Mouse (Mus musculus): ENCODE measurements around the gene Epor. TPM values are rescaled to one million over a fixed set of nuclear protein-coding genes. Genes with fewer than 3 reads are reported as not detected.

Gene Epor
- polyA plus RNA-seq, 1 experiment: 0.57 TPM

DNA sequence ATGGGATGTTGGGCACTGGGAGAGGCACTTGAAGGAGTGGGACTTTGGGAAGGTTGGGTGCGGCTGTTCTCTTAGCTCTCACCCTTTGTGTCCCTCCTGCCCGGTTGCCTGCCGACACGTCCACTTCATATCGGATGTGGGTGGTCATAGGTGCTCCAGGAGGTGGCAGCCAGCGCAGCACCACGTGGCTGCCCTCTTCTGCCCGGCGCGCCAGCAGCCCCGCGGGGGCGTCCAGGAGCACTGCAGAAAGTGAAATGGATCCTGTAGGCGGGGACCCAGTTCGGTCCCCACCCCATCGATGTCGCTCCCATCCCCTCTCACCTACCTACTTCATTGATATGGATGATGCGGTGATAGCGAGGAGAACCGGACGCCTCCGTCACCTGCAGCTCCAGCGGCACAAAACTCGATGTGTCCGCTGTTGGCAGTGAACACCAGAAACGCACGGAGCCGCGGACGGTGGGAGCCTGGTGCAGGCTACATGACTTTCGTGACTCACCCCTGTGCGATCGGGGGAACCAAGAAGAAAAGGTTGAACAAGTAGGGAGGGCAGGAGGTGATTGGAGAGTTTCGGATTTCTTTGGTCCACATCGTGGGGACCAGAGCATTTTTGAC is 1.8 kb downstream of the Epor start:
- TF ChIP-seq CTCF (IDR thresholded peaks at IDR 0.05; ENCODE audit: low read depth, low read length) (no peak), EP300 (IDR thresholded peaks at IDR 0.05; ENCODE audit: insufficient read depth, low read depth, low read length) (no peak), POLR2A (IDR thresholded peaks at IDR 0.05; ENCODE audit: insufficient read depth, low read length) (no peak)
- H3K27me3 ChIP-seq (ENCODE audit: control insufficient read depth, insufficient read depth, low read length, poor library complexity, severe bottlenecking): no peaks in the 10 kb centered on the region
- no peaks in the 10 kb centered on the region for H3K9me3 ChIP-seq (replicated peaks; ENCODE audit: control insufficient read depth, insufficient read depth, low read length, poor library complexity, severe bottlenecking)
- peak overlapping the region; percentile 66 for H3K4me3 ChIP-seq (ENCODE audit: low read depth, low read length)
- no peaks in the 10 kb centered on the region for H3K4me1 ChIP-seq (ENCODE audit: control insufficient read depth, insufficient read depth, low read length)
- peak overlapping the region; percentile 34 for H3K9ac ChIP-seq (ENCODE audit: low read depth, poor library complexity, severe bottlenecking)
- no peaks in the 10 kb centered on the region for H3K36me3 ChIP-seq (ENCODE audit: control insufficient read depth, insufficient read depth, low read length, poor library complexity, severe bottlenecking)
- H3K27ac ChIP-seq (ENCODE audit: insufficient read depth, low read length): no peak overlapping the region

GRCm38 (mm10) chr9:21960558-21961208 is 2.6 kb downstream of the Epor start:
- Histone ChIP-seq H3K9me3 (replicated peaks; ENCODE audit: control insufficient read depth, insufficient read depth, low read length, poor library complexity, severe bottlenecking) (no peaks in the 10 kb centered on the region), H3K4me1 (ENCODE audit: control insufficient read depth, insufficient read depth, low read length) (no peaks in the 10 kb centered on the region), H3K36me3 (ENCODE audit: control insufficient read depth, insufficient read depth, low read length, poor library complexity, severe bottlenecking) (no peaks in the 10 kb centered on the region), H3K9ac (ENCODE audit: low read depth, poor library complexity, severe bottlenecking) (no peak overlapping the region), H3K4me3 (ENCODE audit: low read depth, low read length) (peak overlapping the region; percentile 33), H3K27me3 (ENCODE audit: control insufficient read depth, insufficient read depth, low read length, poor library complexity, severe bottlenecking) (no peaks in the 10 kb centered on the region), H3K27ac (ENCODE audit: insufficient read depth, low read length) (no peak overlapping the region)
- TF ChIP-seq EP300 (IDR thresholded peaks at IDR 0.05; ENCODE audit: insufficient read depth, low read depth, low read length) (0 out of 2 replicates have a peak, but pooled peaks have one; percentile 5), POLR2A (IDR thresholded peaks at IDR 0.05; ENCODE audit: insufficient read depth, low read length) (no peak), CTCF (IDR thresholded peaks at IDR 0.05; ENCODE audit: low read depth, low read length) (peak; percentile 50)

GRCm38 (mm10) chr9:21960135-21960534 is 3.2 kb downstream of the Epor start:
- H3K9me3 ChIP-seq (replicated peaks; ENCODE audit: control insufficient read depth, insufficient read depth, low read length, poor library complexity, severe bottlenecking): no peaks in the 10 kb centered on the region
- H3K27ac ChIP-seq (ENCODE audit: insufficient read depth, low read length): no peak overlapping the region
- TF ChIP-seq CTCF (IDR thresholded peaks at IDR 0.05; ENCODE audit: low read depth, low read length) (no peak), POLR2A (IDR thresholded peaks at IDR 0.05; ENCODE audit: insufficient read depth, low read length) (no peak), EP300 (IDR thresholded peaks at IDR 0.05; ENCODE audit: insufficient read depth, low read depth, low read length) (no peak)
- no peak overlapping the region for H3K9ac ChIP-seq (ENCODE audit: low read depth, poor library complexity, severe bottlenecking)
- H3K36me3 ChIP-seq (ENCODE audit: control insufficient read depth, insufficient read depth, low read length, poor library complexity, severe bottlenecking): no peaks in the 10 kb centered on the region
- H3K27me3 ChIP-seq (ENCODE audit: control insufficient read depth, insufficient read depth, low read length, poor library complexity, severe bottlenecking): no peaks in the 10 kb centered on the region
- H3K4me1 ChIP-seq (ENCODE audit: control insufficient read depth, insufficient read depth, low read length): no peaks in the 10 kb centered on the region
- H3K4me3 ChIP-seq (ENCODE audit: low read depth, low read length): peak overlapping the region; percentile 33

GRCm38 (mm10) chr9:21959244-21959643 is 4.1 kb downstream of the Epor start:
- H3K4me3 ChIP-seq (ENCODE audit: low read depth, low read length): no peak overlapping the region
- no peaks in the 10 kb centered on the region for H3K9me3 ChIP-seq (replicated peaks; ENCODE audit: control insufficient read depth, insufficient read depth, low read length, poor library complexity, severe bottlenecking)
- H3K27ac ChIP-seq (ENCODE audit: insufficient read depth, low read length): no peak overlapping the region
- no peak for TF ChIP-seq CTCF (IDR thresholded peaks at IDR 0.05; ENCODE audit: low read depth, low read length)
- no peak for TF ChIP-seq EP300 (IDR thresholded peaks at IDR 0.05; ENCODE audit: insufficient read depth, low read depth, low read length)
- TF ChIP-seq POLR2A (IDR thresholded peaks at IDR 0.05; ENCODE audit: insufficient read depth, low read length): no peak
- H3K4me1 ChIP-seq (ENCODE audit: control insufficient read depth, insufficient read depth, low read length): no peaks in the 10 kb centered on the region
- no peaks in the 10 kb centered on the region for H3K36me3 ChIP-seq (ENCODE audit: control insufficient read depth, insufficient read depth, low read length, poor library complexity, severe bottlenecking)
- H3K9ac ChIP-seq (ENCODE audit: low read depth, poor library complexity, severe bottlenecking): no peak overlapping the region
- no peaks in the 10 kb centered on the region for H3K27me3 ChIP-seq (ENCODE audit: control insufficient read depth, insufficient read depth, low read length, poor library complexity, severe bottlenecking)

- H3K36me3 ChIP-seq (ENCODE audit: control insufficient read depth, insufficient read depth, low read length, poor library complexity, severe bottlenecking): no peaks in the 10 kb centered on the region
- H3K9me3 ChIP-seq (replicated peaks; ENCODE audit: control insufficient read depth, insufficient read depth, low read length, poor library complexity, severe bottlenecking): no peaks in the 10 kb centered on the region
- TF ChIP-seq EP300 (IDR thresholded peaks at IDR 0.05; ENCODE audit: insufficient read depth, low read depth, low read length): no peak
- TF ChIP-seq CTCF (IDR thresholded peaks at IDR 0.05; ENCODE audit: low read depth, low read length): no peak
- TF ChIP-seq POLR2A (IDR thresholded peaks at IDR 0.05; ENCODE audit: insufficient read depth, low read length): no peak
- no peak overlapping the region for H3K4me3 ChIP-seq (ENCODE audit: low read depth, low read length)
- no peaks in the 10 kb centered on the region for H3K4me1 ChIP-seq (ENCODE audit: control insufficient read depth, insufficient read depth, low read length)
- no peaks in the 10 kb centered on the region for H3K27me3 ChIP-seq (ENCODE audit: control insufficient read depth, insufficient read depth, low read length, poor library complexity, severe bottlenecking)
- H3K9ac ChIP-seq (ENCODE audit: low read depth, poor library complexity, severe bottlenecking): no peak overlapping the region
- no peak overlapping the region for H3K27ac ChIP-seq (ENCODE audit: insufficient read depth, low read length)
Observed at GRCm38 (mm10) chr9:21958372-21958771, 4.9 kb downstream of the Epor start.

Measured in ES-Bruce4 (cell line).